Mouse (Mus musculus) liver, embryonic 14.5 days (tissue): Measurements from ENCODE around the gene Aqp11.

Experiments used
- CTCF ChIP-seq: IDR thresholded peaks from 2 replicates; pipeline ENCODE4 v1.5.1; 2016; ENCODE audit warnings: antibody characterized with exemption, low read depth, control low read depth
- EP300 ChIP-seq: IDR thresholded peaks from 2 replicates; pipeline ENCODE4 v1.6.1; 2016; ENCODE audit warnings: antibody characterized with exemption, low read depth

DNA sequence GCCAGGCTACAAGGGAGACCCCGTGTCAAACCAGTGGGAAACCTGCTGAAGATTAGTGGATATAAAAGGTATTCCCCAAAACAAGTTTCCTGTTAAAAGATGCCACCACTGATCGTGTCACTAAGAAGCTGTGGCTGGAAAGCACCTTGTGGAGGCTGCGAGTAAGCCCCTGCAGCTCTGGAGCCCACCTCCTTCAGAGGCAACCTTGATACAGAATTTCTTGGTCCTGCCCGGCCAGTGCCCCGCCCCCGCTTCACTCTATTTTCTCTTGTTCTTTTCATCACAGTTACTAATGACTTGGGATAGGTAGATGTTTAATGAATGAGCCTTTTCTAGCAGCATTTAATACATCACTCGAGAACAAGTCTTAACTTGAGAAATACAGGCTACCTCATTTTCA is 12.0 kb downstream of the Aqp11 start:
- TF ChIP-seq EP300 (no peak), CTCF (no peak)
